Mouse (Mus musculus): ENCODE measurements around the gene Pbx2.

GRCm38 (mm10) chr17:34549156-34549555 is 41.9 kb upstream of the Pbx2 start:
- TF ChIP-seq CTCF (IDR thresholded peaks at IDR 0.05; ENCODE audit: insufficient read depth, low read depth, low read length): no peak
- TF ChIP-seq POLR2A (IDR thresholded peaks at IDR 0.05; ENCODE audit: insufficient read depth, low read depth, low read length): no peak
